Mouse (Mus musculus) pancreas, adult 10 weeks (tissue): Measurements from ENCODE around the gene Ythdc1. TPM values are rescaled to one million over a fixed set of nuclear protein-coding genes. Genes with fewer than 3 reads are reported as not detected.

Experiments used
- polyA plus RNA-seq: library from polyadenylated mRNA; stranded (reverse); fragments of 350-450 nt; fragmentation: Illumina TruSeq; extraction: RNeasy Lipid Tissue Mini Kit (QIAGEN cat#74804); gene quantifications from one replicate; pipeline ENCODE4 v1.2.3, GENCODE M21; 2015; ENCODE audit warnings: low read depth, low replicate concordance; ENCODE audit not compliant: insufficient read depth

Gene Ythdc1
- 27.8 TPM for polyA plus RNA-seq

DNA sequence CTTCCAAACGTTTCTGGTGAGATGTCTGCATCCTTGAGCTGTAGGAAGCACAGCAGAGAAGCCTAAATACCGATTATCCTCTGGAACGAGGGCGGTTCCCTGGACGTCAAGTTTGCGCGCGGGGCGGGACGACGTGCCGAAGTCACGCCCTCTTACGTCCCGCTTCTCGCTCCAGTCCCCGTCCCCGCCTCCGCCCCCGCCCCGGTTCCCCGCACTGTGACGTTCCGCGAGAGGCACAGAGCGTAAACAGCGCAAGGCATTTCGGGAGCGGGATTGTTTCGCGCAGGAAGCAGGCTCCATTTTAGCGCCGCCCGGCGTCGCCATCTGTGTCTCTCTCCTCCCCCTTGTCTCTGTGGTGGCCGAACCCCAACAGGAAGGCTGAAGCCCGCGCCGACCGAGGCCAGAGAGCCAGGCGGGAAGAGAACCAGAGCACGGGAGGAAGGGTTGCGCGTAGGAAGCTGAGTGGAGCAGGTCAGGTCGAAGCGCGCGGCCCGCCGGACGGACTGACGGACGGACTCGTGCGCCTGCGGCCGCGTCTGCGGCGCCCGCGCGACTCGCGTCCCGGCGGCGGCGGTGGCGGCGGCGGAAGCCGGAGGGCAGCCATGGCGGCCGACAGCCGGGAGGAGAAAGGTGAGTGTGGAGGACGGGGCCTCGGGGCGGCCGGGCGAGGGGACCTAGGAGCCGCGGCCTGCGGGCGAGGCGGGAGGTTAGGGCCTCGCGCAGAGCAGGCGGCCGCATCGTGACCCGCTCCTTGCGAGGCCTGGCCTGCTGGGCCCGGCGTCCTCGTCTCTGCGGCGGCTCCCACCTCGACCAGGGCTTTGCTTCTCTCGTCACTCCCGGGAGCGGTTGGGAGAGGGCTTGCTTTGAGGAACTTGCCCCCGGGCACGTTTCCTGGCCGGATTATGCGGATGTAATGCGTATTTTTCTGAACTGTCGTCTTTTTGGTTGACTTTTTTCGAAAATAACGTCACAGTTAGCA, at the start of gene Ythdc1:
Gene Ythdc1 (plus strand): TSS at position 260 of the 979 bp plus-strand sequence.

Other genes with a start within 250 kb of the Ythdc1 start
- not detected for gene Tmprss11f, start 171.8 kb upstream of the Ythdc1 start, polyA plus RNA-seq
- not detected for gene Tmprss11b, start 127.9 kb upstream of the Ythdc1 start, polyA plus RNA-seq
- gene Tmprss11e, start 58.4 kb upstream of the Ythdc1 start, polyA plus RNA-seq = not detected
- gene Ugt2b34, start 102.7 kb downstream of the Ythdc1 start, polyA plus RNA-seq = 2.3 TPM
- gene Ugt2b1, start 122.3 kb downstream of the Ythdc1 start, polyA plus RNA-seq = not detected
- not detected for gene Ugt2b35, start 196.6 kb downstream of the Ythdc1 start, polyA plus RNA-seq